Mouse (Mus musculus) ZHBTc4 (cell line): ENCODE measurements around the gene Pnkd.
A peak's percentile ranks its signal among the peaks of the same experiment; 100 is the strongest.
"Not testable (repeated sequence)": the region's sequence is repeated elsewhere in the genome, so short reads cannot be mapped to it uniquely, and the experiment has no call there.

Experiments used
- DNase-seq: peaks from one replicate; pipeline ENCODE4 v3.0.0-alpha.2; 2011; ENCODE audit warnings: low read depth, low spot score

The Pnkd gene

DNA sequence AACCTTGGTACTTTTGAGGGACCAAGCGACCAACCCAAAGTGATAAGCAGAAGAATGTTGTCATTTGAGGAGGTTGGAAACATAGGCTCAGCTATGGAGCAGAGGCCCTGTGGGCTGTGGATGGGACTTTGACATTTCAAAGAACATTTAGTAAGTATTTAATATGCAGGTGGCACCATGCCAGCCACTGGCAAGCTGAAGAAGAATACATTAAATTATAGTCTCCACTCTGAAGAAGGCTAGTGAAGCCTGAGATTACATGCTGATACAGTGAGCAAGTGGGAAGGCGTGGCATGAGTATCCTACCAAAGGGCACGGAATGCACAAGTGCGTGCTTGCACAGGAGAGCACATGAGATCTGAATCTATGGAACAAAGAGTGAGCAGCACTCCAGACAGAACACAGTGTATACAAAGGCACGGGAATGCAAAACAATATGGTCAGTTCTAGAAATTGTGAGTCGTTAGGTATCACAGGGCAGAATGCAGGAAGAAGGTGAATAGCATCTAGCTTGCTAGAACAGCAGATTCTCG lies 45.2 kb downstream of the Pnkd start:
- no peak for DNase-seq

DNA sequence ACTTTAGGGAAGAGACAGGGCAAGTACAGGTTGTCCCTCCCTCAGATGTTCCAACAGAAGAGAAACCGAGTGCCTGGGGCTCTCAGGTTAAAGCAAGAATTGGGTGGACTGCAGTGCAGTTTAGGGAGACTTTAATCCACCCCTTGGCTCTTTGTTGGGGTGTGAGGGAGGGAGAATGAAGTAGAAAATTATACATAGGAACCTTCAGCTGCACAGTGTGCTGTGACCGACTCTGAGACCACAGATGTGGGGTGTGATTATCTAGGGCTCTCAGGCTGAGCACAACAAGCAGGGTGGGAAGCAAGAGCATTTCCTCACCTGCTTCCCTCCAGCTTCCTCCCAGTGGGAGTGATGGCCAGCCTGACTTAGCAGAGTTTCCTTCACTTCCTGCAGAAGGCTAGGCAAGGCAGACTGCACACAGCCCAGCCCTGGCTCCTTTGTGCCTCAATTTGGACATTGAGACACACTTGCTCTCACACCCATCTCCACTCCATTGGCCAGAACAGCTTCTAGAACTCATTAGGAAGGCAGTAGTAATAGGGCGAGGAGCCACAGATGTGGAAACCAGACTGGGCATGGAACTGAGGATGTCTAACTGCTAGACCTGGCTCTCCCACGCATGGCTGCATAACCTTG lies 46.4 kb downstream of the Pnkd start:
- no peak for DNase-seq

DNA sequence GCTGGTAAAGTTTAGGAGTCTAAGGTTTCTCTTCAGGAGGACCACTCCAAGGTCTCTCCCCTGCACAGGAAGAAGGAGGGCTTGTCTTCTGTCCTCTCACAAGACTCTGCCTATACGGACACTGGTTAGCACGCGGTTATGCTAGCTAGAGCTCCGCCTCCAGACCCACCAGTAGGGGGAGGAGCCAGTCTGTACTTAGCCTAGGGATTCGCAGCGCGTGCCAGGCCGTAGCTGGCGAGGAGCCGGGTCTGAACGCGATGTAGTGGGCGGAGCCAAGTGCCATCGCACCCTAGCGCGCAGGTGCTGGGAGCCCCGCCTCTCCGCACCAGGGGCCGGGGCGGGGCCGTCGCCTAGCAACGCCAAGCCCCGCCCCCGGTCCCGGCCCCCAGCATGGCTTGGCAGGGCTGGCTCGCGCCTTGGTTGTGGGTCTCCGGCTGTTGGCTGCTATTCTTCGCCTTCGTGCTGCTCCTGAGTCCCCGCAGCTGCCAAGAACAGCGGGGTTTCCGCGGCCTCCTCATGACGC lies 47.6 kb downstream of the Pnkd start:
- DNase-seq = peak; percentile 99

DNA sequence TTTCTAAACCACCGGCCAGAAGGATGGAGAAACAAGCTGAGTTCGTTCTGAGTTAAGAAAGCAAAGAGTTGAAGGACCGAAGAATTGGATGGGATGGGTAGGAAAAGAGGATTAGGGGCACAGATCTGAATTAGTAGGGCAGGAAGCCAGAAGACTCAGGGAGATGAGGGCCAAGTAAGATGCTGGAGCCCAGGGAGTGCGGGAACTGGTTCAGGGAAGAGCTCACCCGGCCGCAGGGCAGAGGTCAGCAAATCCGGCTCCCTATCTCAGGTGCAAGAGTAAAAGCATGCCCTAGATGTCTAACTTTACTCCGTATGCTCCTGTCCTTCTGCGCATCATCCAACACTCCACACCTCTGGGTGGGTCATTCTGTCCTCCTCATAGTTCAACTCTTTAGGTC lies 48.2 kb downstream of the Pnkd start:
- no peak for DNase-seq

DNA sequence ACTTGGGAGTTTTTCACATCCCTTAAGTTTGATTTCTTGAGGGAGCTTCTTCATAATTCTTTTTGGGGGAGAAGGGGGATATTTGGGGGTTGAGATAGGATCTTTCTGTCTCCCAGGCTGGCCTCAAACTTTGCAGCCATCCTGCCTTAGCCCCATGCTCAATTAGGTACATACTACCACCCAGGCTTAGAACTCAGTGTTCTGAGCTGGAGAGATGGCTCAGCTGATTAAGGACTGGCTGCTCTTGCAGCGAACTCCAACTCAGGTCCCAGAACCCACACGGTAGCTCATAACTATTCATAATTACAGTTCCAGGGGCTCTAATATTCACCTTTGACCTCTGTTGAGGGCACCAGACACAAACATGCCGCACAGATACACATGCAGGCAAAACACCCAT lies 49.9 kb downstream of the Pnkd start:
- no peak for DNase-seq

DNA sequence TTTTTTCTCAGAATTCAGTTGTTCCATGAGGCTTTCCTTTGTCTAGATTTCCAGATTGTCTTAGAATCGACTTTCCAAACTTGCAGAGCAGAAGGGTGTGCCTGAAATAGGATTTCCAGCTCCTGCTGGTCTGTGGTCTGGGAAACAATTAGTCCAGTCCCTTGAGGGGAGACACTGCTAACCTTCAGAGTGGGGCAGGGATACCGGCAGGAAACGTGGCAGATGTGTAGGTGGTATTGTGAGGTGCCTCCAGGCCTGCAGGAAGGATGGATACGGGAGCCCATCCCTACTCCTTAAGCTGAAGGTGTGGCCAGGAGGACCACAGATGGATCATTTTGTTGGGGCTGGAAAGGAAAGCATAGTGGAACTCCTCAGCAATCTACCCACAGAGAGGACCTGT lies 50.3 kb downstream of the Pnkd start:
- DNase-seq = no peak

DNA sequence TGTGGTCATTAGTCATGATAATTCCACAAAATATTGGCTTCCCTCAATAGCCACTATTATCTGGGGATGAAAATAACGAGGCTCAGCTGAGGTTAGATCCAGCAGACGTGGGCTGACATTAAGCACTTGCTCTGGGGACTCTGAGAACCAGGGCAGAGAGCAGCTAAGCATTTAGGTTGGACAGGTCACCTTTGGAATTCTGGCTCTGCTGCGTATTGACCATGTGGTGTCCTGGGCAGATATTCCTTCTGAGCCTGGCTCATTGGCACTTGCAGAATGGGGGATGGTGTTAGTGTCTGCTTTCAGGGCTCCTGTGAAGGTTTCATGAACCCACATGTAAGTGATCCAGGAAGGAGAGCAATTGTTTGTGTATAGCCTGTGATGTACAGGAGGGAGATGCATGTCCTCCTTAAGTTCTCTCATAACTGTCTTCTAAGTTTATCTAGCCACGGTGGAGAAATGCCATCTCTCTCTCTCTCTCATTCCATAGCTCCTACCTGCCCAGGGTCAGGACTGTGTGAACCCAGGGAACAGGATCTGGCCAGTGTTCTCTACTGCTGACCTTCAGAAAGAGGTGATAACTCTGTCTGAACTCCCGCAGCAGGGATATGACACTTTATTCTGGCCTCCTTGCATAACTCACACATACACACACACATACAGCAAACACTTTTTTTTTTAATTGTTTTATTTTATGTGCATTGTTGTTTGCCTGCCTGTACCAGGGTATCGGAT lies 50.9 kb downstream of the Pnkd start:
- no peak for DNase-seq

DNA sequence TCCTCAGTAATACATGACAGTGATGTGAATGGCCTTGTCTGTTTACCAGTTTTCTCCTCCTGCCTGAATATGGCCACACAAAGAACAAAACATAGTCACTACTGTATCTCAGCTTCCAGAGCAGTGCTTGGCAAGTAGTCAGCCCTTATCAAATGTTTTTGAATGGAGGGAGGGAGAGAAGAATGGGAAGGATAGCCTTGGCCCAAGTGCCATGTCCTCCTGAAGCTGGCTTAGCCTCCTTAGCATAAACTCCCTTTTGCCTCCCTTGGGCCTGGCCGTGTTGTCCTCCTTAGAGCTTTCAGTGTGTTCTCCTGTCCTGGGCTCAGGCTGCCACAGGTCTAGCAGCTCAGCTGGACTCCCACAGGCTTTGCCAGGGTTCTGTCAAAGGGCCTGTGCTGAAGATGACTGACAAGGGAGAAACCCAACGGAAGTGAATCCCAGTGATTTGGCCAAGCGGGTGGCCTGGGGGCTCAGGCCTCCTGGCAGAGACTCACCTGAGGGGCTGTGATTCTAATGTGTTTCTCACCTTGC lies 52.6 kb downstream of the Pnkd start:
- DNase-seq = no peak

DNA sequence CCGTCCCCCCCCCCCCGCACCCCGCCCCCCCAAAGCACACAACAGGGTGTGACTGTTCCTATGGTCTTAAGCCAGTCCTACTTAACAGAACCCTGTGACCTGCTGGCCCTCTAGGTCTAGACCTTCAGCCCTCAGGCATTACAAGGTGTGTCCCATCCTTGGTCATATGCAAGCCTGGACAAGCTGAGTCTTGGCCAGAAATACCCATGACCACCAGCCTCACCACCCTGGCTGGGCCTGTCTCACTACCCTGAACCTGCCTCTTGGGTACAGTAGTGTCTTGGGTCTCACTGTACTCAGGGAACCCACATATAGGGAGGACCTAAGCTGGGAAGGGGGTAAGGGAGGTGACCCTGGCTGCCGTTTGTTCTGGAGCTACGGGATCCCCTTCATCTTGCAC lies 53.3 kb downstream of the Pnkd start:
- DNase-seq = no peak

DNA sequence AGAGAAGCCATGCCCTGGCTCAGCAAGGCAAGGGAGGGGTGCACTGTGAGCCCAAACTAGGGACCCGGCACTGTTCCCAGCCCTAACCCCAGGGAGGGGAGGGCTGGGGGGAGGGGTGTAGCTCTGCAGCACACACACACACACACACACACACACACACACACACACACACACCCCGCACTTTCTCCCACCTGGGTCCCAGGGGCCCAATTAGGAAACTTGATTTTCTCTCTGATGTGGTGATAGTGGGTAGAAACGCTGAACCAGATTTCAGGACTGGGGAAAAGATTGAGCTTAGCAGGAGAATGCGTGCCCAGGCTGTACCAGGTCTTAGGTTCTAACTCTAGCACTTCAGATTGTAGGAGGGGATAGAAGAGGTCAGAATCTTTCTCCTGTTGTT lies 53.9 kb downstream of the Pnkd start:
- no peak for DNase-seq

DNA sequence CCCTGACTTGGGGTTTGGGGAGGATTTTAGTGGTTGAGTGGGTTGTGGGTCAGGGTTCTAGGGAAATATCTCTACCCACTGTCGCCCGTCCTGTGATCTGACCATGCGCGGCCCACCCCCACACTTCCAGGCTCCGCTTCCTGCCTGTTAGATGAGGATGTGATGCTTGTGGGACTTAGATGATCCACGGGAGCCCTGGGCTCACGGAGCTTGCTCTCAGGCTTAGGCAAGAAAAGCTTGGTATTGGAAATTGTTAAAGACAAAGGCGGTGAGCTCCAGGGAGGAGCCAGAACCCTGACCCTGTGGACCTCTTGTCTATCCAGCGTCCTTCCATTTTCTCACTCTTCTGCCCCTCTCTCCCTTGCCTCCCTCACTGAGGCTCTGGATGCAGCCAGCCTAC lies 55.2 kb downstream of the Pnkd start:
- DNase-seq = no peak

DNA sequence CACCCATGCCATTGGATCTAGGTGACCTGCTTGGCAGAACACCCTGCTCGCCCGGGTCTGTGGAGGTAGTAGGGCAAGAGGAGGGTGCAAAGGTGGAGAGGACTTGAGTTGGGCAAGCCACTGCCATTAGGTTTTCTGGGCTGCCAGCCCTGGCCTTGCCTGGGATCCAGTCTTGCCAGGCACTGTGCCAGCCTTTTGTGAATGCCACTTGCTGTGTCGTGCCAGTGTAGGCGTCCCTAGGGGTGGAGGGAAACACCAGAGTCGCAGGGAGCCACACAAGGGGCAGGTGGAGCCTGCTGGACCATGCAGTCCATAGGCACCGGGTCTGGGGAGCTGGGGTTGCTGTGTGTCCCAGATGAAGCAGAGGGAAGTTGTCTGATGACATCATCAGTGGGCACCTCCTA lies 55.6 kb downstream of the Pnkd start:
- no peak for DNase-seq

DNA sequence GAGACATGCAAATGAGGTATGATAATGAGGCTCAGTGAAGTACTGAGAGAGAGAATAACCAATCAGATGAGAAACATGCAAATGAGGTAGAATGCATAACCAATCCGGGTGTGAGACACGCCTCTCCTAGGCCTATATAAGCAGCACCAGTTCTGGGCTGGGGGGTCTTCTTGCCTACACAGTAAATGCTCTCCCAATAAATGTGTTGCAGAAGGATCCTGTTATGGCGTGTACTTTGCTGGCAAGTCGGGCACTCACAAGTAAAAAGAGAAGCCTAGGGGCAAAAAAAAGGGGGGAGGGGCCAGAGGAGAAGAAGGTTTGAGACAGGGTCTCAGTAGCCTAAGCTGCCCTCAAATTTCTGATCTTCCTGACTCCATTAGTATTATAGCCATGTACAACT lies 56.3 kb downstream of the Pnkd start:
- not testable (repeated sequence) for DNase-seq

DNA sequence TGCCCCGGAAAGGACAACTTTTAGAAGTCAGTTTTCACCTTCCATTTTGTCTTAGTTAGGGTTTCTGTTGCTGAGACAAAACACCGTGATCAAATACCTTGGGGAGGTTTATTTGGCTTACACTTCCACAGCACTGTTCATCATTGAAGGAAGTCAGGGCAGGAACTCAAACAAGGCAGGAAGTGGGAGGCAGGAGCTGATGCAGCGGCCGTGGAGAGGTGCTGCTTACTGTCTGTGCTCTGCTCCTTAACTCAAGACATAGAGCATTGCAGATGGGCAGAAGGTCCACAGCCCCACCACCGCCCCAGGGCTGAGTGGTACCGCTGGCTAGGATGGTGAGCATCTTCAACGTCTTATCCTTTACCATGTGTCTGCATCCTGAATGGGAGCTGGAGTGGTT lies 57.2 kb downstream of the Pnkd start:
- no peak for DNase-seq

DNA sequence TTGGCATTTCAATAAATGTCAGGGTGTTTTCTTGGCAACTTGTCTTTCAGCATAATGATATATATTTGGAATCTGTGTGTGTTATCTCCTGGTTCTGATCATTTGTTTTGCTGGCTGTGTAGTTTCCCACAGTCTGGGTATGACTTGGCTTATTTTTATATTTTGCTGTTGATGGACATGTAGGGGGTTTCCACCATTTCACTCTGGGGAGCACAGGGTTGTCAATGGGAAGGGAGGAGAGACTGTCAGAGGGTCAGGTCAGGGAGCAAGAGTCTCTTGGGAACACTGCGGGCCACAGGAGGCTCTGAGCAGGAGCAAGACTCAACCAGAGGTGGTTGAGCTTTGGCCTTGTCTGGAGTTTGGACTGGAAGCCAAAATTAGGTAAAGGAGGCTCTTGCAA lies 57.6 kb downstream of the Pnkd start:
- no peak for DNase-seq

DNA sequence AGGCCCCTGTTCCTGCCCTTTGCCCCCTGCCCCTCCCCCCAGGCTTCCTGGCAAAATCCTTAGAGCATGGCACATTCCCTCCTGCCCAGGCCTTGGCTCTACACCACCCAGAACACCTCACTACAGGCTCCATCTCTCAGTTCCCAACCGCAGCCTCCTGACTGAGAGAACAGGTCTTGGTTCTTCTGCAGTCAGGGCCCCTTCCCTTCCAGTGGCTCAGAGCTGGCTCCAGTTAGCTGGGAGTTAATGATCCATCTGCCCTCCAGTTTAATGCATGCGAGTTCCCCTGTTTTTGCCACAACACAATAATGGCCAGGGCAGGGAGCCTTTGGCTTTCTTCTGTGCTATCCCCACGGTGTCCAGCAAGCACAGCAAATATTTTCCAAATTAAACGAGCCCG lies 58.4 kb downstream of the Pnkd start:
- DNase-seq = no peak

DNA sequence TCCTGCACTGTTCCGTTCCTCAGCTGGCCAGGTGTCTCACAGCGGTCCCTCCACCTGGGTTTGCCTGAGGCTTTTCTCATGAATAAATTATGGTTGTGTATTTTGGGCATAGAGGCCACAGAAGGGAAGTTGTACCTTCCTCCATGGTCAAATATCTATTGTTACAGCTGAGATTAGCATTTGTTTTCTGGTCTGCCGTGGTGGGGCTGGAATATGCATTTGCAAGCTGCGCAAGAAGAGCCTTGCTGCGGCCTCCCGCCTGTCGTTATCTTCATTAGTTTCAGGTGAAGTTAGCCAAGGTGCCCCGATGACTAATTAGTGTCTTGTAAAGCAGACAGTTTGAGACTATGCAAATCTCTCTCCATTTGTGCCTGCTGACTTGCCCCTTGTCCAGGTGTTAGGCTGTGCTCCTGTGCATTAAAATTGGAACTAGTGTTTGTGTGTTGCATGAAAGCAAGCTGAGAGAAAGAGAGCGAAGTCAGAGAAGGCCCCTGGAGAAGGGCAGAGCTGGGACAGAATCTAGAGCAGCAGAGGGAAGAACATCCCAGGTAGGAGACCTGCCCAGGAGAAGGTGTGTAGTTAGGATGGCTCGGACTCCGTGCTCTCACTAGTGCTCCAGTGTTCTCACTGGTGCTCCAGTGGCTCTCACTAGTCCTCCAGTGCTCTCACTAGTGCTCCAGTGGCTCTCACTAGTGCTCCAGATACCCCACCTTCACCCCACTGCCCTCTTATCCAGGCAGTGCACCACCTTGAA lies 59.6 kb downstream of the Pnkd start:
- DNase-seq = no peak

DNA sequence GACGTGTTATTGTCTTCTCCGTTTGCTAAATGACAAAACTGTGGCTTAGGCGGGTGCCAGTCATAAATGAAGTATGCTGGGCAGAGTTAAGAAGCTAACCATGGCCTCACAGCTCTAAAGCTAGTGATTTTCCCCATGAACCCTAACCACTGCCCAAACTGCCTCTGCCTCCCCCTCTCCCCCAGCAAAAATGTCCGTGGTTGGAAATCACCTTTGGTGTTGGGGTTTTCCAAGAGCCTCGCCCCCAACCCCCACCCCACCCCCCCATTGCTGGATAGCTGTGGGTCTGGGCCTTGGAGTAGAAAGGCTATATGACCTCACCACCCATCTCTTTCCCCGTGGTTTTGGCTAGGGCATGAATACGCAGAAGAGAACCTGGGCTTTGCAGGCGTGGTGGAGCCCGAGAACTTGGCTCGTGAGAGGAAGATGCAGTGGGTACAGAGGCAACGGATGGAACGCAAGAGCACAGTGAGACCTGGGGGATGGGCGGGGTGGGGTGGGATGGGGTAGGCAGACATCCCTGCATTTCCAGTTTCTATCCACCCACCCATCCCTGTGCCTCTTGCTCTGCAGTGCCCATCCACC lies 66.5 kb downstream of the Pnkd start:
- no peak for DNase-seq

DNA sequence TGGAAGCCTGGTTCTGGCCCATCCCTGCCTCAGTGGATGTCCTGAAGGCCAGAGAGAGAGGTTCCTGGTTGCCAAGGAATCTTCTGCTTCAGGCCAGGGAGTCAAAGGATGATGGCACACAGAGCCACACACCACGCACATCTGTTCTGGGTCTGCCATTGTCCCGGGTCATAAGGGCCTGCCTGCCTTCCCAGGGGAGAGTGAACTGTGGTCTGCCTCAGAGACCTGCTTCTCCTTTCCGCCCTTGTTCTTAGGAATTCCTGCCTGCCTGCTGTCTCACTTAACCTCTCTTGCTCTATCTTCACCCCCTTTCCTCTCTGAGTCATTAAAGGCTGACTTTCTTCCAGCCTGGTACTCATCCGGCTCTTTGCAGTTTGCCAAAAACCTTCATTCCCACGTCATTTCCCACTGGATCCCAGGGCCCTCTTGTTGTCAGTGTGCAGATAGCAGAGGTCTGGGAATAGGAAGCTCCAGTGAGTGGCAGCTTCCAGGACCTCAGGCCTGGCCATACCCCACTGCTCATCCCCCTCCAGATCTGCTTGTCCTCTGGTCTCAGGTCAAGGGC lies 67.9 kb downstream of the Pnkd start:
- DNase-seq = no peak

DNA sequence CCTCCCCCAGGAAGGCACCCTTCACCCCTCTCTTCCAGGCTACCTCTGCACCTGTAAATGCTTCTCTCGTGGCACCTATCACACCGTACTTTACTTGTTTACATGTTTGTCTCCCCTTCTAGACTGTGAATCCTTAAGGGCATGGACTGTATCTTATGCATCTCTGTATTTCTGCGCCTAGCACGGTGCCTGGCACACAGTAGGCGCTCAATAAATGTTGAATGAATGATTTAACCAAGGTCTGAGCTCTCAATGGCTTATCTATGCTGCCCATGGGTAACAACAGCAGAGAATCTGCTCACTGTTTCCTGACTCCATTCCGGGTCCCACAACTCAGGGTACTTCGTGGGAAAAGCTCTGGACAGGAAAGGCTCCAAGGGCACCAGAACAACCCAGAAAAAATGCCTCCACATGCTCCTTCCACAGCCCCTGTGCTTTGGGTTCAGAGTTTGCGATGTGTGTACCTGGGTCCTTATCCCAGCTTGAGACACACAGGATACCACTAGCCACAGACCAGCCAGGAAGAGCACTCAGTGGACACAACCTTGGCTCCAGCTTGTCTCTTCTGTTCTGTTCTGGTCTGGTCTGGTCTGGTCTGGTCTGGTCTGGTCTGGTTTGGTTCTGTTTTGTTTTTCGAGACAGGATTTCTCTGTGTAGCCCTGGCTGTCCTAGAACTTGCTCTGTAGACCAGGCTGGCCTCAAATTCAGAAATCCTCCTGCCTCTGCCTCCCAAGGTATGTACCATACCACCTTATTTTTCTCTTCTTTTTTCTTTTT lies 68.9 kb downstream of the Pnkd start:
- peak; percentile 62 for DNase-seq

DNA sequence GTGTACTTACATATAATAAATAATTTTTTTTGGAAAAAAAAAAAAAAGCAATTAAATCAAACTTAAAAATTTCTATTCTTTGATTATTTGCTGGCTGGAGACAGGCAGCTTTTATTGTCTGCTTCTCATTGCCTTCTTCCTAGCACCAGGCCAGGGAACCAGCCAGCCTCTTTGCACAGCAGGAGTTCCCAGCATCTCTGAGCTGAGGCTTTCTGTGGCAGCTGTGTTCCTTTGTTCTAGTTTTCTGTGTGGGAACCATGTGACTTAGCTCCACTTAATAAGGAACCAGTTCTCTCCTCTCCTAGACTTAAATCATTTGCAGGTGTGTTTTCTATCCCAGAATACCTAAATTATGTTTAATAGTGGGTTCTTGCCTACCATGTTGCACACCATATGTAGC lies 72.8 kb downstream of the Pnkd start:
- peak; percentile 74 for DNase-seq
